Mouse (Mus musculus) kidney, adult 2 months (tissue): ENCODE measurements at regions not wholly inside any gene's neighbourhood (a gene's known extent, or its start where the extent isn't known, plus 50 kb on each side); places are given as distances from the start of the nearest gene placed in this dataset.

Experiments used
- CTCF ChIP-seq: fragments of 200-500 bp; conservative IDR thresholded peaks from 2 replicates; pipeline ENCODE4 v1.5.1; 2011; ENCODE audit warnings: low read depth, mild to moderate bottlenecking, control low read depth, low read length, moderate library complexity, mixed read lengths; ENCODE audit not compliant: insufficient read depth, insufficient read length
- POLR2A ChIP-seq: fragments of 200-500 bp; IDR thresholded peaks from one replicate; pipeline ENCODE4 v1.6.1; 2011; ENCODE audit warnings: low read depth, low read length, control low read depth

- TF ChIP-seq CTCF (no peak), POLR2A (no peak)
Observed at GRCm38 (mm10) chr7:73608070-73608803, 66.6 kb upstream of the Chd2 start.
